Mouse (Mus musculus): ENCODE results near the gene Shisa6.
"Not testable (repeated sequence)": the region's sequence is repeated elsewhere in the genome, so short reads cannot be mapped to it uniquely, and the experiment has no call there.

Shisa6 gene

GRCm38 (mm10) chr11:66482501-66482900 lies 43.3 kb downstream of the Shisa6 start:
- DNase-seq (ENCODE audit: low read depth, low spot score): no peak

- no peak for DNase-seq (ENCODE audit: low read depth, low spot score)
Measured at GRCm38 (mm10) chr11:66442631-66443030, 83.1 kb downstream of the Shisa6 start.

GRCm38 (mm10) chr11:66426129-66426528 lies 99.6 kb downstream of the Shisa6 start:
- no peak for DNase-seq (ENCODE audit: low read depth, low spot score)

DNA sequence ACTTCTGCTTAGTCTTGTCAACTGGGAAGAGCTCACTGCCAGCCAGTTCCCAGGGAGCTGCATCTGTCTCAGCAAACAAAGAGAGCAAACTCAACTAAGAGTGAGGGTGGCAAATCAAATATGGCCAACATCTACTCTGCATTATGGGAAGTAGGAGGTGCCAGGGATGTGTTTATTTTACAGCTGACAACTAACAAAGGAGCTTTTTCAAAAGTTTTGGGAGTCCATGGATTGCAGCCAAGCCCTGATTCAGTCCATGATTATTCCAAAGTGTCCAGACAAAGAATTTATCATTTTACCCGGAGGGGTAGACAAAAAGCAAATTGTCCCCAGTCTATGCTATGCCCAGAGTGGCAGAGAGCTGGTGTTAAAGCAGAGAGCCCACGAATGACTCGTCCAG lies 107.5 kb downstream of the Shisa6 start:
- no peak for DNase-seq (ENCODE audit: low read depth, low spot score)

GRCm38 (mm10) chr11:66408721-66409120 lies 117.0 kb downstream of the Shisa6 start:
- DNase-seq (ENCODE audit: low read depth, low spot score): not testable (repeated sequence)

- no peak for DNase-seq (ENCODE audit: low read depth, low spot score)
Measured at GRCm38 (mm10) chr11:66400036-66400435, 125.7 kb downstream of the Shisa6 start.

GRCm38 (mm10) chr11:66387561-66387960 lies 138.2 kb downstream of the Shisa6 start:
- DNase-seq (ENCODE audit: low read depth, low spot score): no peak

GRCm38 (mm10) chr11:66371796-66372195 lies 154.0 kb downstream of the Shisa6 start:
- DNase-seq (ENCODE audit: low read depth, low spot score): no peak

- no peak for DNase-seq (ENCODE audit: low read depth, low spot score)
Measured at GRCm38 (mm10) chr11:66369764-66370163, 156.0 kb downstream of the Shisa6 start.

GRCm38 (mm10) chr11:66366809-66367685 lies 158.7 kb downstream of the Shisa6 start:
- no peak for DNase-seq (ENCODE audit: low read depth, low spot score)

DNA sequence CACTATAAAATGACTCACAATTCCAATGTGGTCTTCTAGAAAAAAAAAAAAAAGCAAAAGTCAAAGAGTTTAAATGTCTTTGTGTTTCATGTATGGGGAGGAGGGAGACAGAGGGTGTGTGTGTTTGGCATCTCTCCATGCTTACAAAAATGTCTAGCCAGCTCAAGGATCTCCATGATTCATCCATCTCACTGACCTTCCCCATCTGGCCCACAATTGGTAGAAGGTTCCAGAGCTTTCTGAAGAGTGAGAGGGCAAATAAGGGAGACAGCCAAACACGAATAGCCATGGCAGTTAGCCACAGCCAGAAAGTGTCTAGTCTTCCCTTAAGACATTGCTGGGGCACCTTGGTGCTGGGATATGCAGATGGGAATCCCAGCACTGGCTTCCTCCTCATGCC lies 166.0 kb downstream of the Shisa6 start:
- DNase-seq (ENCODE audit: low read depth, low spot score): peak; percentile 13

DNA sequence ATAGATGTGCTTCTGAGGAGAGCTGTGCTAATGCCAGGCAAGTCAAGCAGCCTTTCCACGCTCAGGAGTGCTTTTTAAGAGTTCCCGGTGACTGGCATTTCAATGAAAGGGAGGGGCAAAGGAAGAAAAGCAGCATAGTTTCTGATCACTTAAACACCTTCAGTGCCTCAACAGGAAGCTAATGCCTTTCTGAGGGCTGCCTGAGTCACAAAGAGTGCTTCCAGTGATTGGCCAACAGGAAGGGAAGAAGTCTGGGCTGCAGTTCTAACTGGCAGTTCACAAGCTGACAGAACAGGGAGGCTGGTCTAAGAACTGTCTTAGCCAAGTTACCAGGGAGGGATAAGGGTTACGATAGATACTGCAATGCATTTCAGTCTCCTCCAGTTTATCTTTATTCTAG lies 180.9 kb downstream of the Shisa6 start:
- no peak for DNase-seq (ENCODE audit: low read depth, low spot score)

GRCm38 (mm10) chr11:66336313-66336712 lies 189.5 kb downstream of the Shisa6 start:
- DNase-seq (ENCODE audit: low read depth, low spot score): no peak

GRCm38 (mm10) chr11:66312764-66313163 lies 213.0 kb downstream of the Shisa6 start:
- no peak for DNase-seq (ENCODE audit: low read depth, low spot score)

- no peak for DNase-seq (ENCODE audit: low read depth, low spot score)
Measured at GRCm38 (mm10) chr11:66304396-66304795, 221.4 kb downstream of the Shisa6 start.

DNA sequence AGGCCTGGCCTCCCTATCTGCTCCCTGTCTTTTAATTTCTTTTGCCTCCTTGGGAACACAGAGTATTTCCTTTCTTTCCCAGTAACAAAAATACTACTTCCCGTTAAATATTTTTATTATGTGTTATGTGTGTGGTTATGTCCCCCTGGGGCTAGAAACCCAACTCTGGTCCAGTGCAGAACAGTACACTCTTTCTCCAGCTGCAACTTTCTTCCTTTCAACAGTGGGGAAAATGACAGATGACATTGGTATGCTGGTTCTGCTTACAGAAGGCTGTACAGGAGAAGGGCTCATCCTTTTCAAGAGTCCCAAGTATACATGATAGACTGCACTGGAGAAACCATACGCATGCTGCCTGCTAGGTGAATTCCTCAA lies 251.1 kb downstream of the Shisa6 start:
- no peak for DNase-seq (ENCODE audit: low read depth, low spot score)

GRCm38 (mm10) chr11:66273904-66274706 lies 251.7 kb downstream of the Shisa6 start:
- no peak for DNase-seq (ENCODE audit: low read depth, low spot score)

- DNase-seq (ENCODE audit: low read depth, low spot score): no peak
Measured at GRCm38 (mm10) chr11:66267029-66267428, 258.7 kb downstream of the Shisa6 start.

- no peak for DNase-seq (ENCODE audit: low read depth, low spot score)
Measured at GRCm38 (mm10) chr11:66265336-66265990, 260.3 kb downstream of the Shisa6 start.

- DNase-seq (ENCODE audit: low read depth, low spot score): no peak
Measured at GRCm38 (mm10) chr11:66260205-66260604, 265.6 kb downstream of the Shisa6 start.

- DNase-seq (ENCODE audit: low read depth, low spot score): peak; percentile 39
Measured at GRCm38 (mm10) chr11:66258851-66259250, 266.9 kb downstream of the Shisa6 start.

- DNase-seq (ENCODE audit: low read depth, low spot score): no peak
Measured at GRCm38 (mm10) chr11:66247115-66247514, 278.6 kb downstream of the Shisa6 start.
